Mouse (Mus musculus) adrenal gland, adult 8-10 months (tissue): Measurements from ENCODE around the gene Zbed4. TPM values are rescaled to one million over a fixed set of nuclear protein-coding genes. Genes with fewer than 3 reads are reported as not detected.
A peak's percentile ranks its signal among the peaks of the same experiment; 100 is the strongest.
"Not testable (repeated sequence)": the region's sequence is repeated elsewhere in the genome, so short reads cannot be mapped to it uniquely, and the experiment has no call there.

Source experiments
- DNase-seq: peaks from one replicate; pipeline ENCODE4 v3.0.0; 2022
- total RNA-seq, 4 experiments: library from RNA; stranded (reverse); gene quantifications; 2 replicates each; pipeline ENCODE4 v1.2.4; 2022

Zbed4 gene
- total RNA-seq, result 1 to 10 TPM; 8.5 to 9.8 (median 9.3) TPM

GRCm38 (mm10) chr15:88751564-88752402 is at the start of gene Zbed4:
Zbed4 (plus strand) TSS chr15:88751660.
- DNase-seq, result no peak

GRCm38 (mm10) chr15:88702501-88702900 is 49.0 kb upstream of the Zbed4 start:
- DNase-seq, result peak; percentile 75

GRCm38 (mm10) chr15:88704284-88704683 is 47.2 kb upstream of the Zbed4 start:
- DNase-seq, result no peak

GRCm38 (mm10) chr15:88706320-88706719 is 45.1 kb upstream of the Zbed4 start:
- DNase-seq, result no peak

GRCm38 (mm10) chr15:88706987-88707386 is 44.5 kb upstream of the Zbed4 start:
- not testable (repeated sequence) for DNase-seq

GRCm38 (mm10) chr15:88708204-88708603 is 43.3 kb upstream of the Zbed4 start:
- no peak for DNase-seq

- peak; percentile 50 for DNase-seq
These were observed 42.6 kb upstream of the Zbed4 start for GRCm38 (mm10) chr15:88708657-88709511.

- no peak for DNase-seq
These were observed 41.6 kb upstream of the Zbed4 start for GRCm38 (mm10) chr15:88709878-88710277.

GRCm38 (mm10) chr15:88712501-88712900 is 39.0 kb upstream of the Zbed4 start:
- peak; percentile 54 for DNase-seq

- no peak for DNase-seq
These were observed 37.4 kb upstream of the Zbed4 start for GRCm38 (mm10) chr15:88714021-88714589.

- DNase-seq, result no peak
These were observed 35.1 kb upstream of the Zbed4 start for GRCm38 (mm10) chr15:88716350-88716749.

GRCm38 (mm10) chr15:88717239-88717638 is 34.2 kb upstream of the Zbed4 start:
- no peak for DNase-seq

GRCm38 (mm10) chr15:88723205-88723604 is 28.3 kb upstream of the Zbed4 start:
- no peak for DNase-seq

GRCm38 (mm10) chr15:88724311-88724710 is 27.1 kb upstream of the Zbed4 start:
- DNase-seq, result no peak

- no peak for DNase-seq
These were observed 26.4 kb upstream of the Zbed4 start for GRCm38 (mm10) chr15:88725036-88725435.

- no peak for DNase-seq
These were observed 24.3 kb upstream of the Zbed4 start for GRCm38 (mm10) chr15:88727204-88727603.

GRCm38 (mm10) chr15:88730717-88731116 is 20.7 kb upstream of the Zbed4 start:
- no peak for DNase-seq

GRCm38 (mm10) chr15:88732405-88733020 is 18.9 kb upstream of the Zbed4 start:
- no peak for DNase-seq

GRCm38 (mm10) chr15:88733041-88733751 is 18.3 kb upstream of the Zbed4 start:
- DNase-seq, result peak; percentile 58

- peak; percentile 65 for DNase-seq
These were observed 17.5 kb upstream of the Zbed4 start, which contains the start of gene Brd1 for GRCm38 (mm10) chr15:88733834-88734571. Brd1 (minus strand) TSS chr15:88734233.

- no peak for DNase-seq
These were observed 15.3 kb upstream of the Zbed4 start for GRCm38 (mm10) chr15:88736166-88736565.
